Mouse (Mus musculus) cerebellum, adult 2 months (tissue): ENCODE results near the gene Vmn2r124.
"Not testable (repeated sequence)": the region's sequence is repeated elsewhere in the genome, so short reads cannot be mapped to it uniquely, and the experiment has no call there.

ENCODE experiments used
- CTCF ChIP-seq: fragments of 200-500 bp; IDR thresholded peaks from 2 replicates; pipeline ENCODE4 v1.5.1; 2011; ENCODE audit warnings: low read depth, mild to moderate bottlenecking, control low read depth, low read length, moderate library complexity, borderline replicate concordance; ENCODE audit not compliant: insufficient read depth
- POLR2A ChIP-seq: fragments of 200-500 bp; IDR thresholded peaks from 2 replicates; pipeline ENCODE4 v1.6.1; 2011; ENCODE audit warnings: low read length, control low read depth, borderline replicate concordance; ENCODE audit not compliant: insufficient read depth

- not testable (repeated sequence) for TF ChIP-seq CTCF, POLR2A
Measured at GRCm38 (mm10) chr17:18095626-18096025, 46.4 kb downstream of the Vmn2r124 start.
